Mouse (Mus musculus) cerebellum, postnatal 25 days (tissue): ENCODE measurements around the gene Hmox2.
"Not testable (repeated sequence)": the region's sequence is repeated elsewhere in the genome, so short reads cannot be mapped to it uniquely, and the experiment has no call there.

ENCODE experiments used
- DNase-seq, 2 experiments: peaks; one replicate each; pipeline ENCODE4 v3.0.0; 2021; ENCODE audit warnings: mixed read lengths in 2 of 2

Hmox2 gene

DNA sequence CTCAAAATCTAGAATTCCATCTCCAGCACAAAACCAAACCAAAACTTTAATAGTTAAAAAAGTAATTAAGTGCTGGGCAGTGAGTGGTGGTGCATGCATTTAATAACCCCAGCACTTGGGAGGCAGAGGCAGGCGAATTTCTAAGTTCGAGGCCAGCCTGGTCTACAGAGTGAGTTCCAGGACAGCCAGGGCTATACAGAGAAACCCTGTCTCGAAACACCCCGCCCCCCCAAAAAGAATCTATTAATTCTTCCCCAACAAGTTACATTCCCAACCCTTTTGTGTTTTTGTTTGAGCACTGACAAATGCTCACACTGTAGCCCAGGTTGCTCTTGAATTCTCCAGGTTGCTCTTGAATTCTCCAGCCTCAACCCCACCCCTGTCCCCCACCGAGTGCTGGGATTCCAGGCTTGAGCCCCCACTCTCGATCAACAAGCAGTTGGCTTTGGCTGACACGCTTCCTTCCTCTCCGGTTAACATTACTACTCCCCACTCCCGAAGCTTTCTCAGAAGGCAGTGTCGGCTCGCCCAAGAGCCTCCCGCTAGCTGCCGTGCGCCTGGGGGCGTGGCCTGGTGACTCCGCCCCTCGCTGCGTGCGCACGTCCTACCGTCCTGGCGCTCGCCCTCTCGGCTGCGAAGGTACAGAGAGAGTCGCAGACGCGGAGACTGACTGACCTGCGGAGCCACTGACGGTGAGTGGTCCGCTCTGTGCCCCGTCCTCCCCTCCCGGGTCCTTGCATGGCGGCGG lies at the start of gene Hmox2:
TSS of gene Hmox2 (plus strand) at position 582 of the 748 bp plus-strand sequence.
- DNase-seq: peak; percentile 97 to 98

DNA sequence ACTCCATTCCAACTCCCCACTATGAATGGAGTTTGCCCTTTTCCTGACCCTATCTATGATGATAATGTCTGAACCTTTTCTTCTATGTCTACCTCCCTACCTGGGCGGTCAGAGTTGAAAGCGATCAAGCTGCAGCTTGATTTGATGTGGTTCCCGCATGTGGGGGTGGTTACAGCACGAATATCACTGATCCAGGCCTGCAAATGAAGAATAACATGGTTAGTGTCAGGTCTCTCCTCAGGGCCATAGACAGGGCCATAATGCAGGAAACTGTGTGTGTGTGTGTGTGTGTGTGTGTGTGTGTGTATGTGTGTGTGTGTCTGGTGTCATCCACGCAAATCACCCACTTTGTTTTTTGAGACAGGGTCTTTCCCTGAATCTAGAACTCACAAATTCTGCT lies 49.3 kb upstream of the Hmox2 start:
- DNase-seq: no peak

GRCm38 (mm10) chr16:4678080-4678479 lies 48.1 kb upstream of the Hmox2 start:
- DNase-seq: no peak

- peak; percentile 89 to 94 for DNase-seq
These were observed 46.8 kb upstream of the Hmox2 start, which contains the start of gene Coro7 for GRCm38 (mm10) chr16:4679121-4680018. Gene Coro7, minus strand, starts transcription at chr16:4679777.

- DNase-seq: not testable (repeated sequence)
These were observed 45.2 kb upstream of the Hmox2 start for GRCm38 (mm10) chr16:4680922-4681455.

GRCm38 (mm10) chr16:4682628-4683179 lies 43.5 kb upstream of the Hmox2 start:
- no peak for DNase-seq

GRCm38 (mm10) chr16:4683193-4683580 lies 43.0 kb upstream of the Hmox2 start:
- DNase-seq: no peak

DNA sequence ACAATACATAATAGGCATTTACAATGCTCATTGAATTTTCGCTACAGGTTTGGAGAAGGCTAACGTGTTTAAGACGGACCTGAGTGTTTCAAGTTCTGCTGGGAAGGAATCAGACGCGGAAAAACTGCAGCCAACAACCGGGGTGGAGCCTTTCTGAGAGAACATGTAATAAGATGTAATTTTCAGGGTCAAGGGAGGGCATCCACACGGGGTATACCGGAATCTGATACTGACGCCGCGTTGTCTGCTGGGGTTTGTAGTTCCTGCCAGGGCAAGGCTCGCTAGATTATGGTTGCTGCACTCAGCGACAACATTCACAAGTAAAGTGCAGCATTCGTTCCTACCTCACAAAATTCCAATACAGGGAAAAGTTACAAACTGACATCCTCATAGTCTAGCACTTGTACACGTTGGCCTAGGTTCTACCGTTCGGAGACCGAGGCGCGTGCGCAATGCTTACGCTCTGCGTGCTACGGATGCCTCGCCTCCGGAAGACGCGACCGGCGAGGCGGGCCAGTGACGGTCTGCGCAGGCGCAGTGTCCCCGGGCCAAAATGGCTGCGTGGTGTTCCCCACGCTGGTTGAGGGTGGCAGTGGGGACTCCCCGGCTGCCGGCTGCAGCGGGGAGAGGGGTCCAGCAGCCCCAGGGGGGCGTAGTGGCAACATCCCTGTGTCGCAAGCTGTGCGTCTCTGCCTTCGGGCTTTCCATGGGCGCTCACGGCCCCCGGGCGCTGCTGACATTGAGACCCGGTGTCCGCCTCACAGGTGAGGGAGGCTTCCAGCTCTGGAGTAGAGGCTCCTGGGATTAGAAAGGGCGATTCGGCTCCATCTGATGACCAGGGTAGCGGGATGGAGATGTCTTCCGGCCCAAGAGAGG lies 42.3 kb upstream of the Hmox2 start:
- DNase-seq: peak; percentile 99

- DNase-seq: no peak
These were observed 41.7 kb upstream of the Hmox2 start for GRCm38 (mm10) chr16:4684457-4684791.

DNA sequence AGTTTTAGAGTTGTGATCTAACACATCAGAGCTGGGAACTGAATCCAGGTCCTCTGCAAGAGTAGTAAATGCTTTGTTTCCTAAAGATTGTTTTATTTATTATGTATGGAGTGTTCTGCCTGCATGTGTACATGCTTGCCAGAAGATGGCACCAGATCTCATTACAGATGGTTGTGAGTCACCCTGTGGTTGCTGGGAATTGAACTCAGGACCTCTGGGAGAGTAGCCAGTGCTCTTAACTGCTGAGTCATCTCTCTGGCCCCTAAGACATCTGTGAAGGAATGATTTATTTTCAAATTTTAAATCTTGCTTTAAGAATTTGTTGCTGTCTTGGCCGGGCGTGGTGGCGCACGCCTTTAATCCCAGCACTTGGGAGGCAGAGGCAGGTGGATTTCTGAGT lies 36.8 kb upstream of the Hmox2 start:
- not testable (repeated sequence) for DNase-seq

DNA sequence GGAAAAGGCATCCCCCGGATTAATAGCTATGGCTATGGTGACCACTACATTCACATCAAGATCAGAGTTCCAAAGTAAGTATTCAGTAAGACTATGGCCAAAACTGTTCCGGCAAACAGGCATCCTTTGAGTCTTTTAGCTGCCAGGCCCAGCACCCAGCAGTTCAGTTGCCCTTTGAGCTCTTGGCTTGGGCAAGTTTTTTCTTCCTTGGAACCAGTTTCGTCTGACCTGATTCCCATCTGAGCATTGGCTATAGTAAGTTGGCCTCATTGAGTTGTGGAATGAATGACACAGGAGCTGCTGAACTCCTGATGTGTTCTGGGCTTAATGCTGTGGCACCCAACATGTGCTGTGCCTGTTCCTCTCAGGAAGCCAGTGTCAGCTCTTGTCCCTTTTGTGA lies 24.9 kb upstream of the Hmox2 start:
- DNase-seq: no peak

DNA sequence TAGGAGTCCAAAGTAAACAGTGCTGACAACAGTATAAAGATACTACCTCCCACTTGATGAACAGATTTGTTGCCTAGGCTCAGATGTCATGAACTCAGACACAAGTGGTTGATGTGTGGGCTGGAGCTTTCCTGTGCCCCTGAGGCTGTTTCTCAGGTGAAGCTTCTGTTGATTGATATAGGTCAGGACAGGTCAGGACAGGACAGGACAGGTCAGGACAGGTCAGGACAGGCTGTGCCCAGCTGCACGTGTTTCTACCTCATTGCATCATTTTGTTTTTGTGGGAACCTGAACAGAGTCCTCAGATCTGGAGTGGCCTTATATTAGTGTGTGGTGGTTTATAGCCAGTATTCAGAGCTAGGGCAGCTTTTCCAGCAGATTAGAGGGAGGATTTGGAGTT lies 23.5 kb upstream of the Hmox2 start:
- DNase-seq: no peak

DNA sequence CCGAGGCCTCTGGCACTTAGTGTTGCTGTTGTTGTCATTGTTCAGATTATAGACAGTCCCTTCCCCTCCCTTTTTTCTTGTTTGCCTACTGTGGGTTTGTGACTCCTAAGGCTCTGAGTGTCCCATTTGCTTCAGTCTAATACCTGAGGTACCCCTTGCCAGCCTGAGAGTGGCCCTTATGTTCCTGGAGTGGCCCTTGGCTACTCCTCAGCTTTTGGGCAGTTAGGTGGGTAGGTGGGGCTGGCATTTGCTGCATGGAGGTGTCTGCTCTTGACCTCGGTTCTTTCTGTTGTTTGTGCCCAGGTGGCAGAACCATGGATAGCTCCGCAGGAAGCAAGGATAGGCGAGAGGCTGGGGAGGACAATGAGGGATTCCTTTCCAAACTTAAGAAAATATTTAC lies 20.6 kb upstream of the Hmox2 start:
- DNase-seq: no peak

GRCm38 (mm10) chr16:4711173-4711572 lies 15.0 kb upstream of the Hmox2 start:
- no peak for DNase-seq

DNA sequence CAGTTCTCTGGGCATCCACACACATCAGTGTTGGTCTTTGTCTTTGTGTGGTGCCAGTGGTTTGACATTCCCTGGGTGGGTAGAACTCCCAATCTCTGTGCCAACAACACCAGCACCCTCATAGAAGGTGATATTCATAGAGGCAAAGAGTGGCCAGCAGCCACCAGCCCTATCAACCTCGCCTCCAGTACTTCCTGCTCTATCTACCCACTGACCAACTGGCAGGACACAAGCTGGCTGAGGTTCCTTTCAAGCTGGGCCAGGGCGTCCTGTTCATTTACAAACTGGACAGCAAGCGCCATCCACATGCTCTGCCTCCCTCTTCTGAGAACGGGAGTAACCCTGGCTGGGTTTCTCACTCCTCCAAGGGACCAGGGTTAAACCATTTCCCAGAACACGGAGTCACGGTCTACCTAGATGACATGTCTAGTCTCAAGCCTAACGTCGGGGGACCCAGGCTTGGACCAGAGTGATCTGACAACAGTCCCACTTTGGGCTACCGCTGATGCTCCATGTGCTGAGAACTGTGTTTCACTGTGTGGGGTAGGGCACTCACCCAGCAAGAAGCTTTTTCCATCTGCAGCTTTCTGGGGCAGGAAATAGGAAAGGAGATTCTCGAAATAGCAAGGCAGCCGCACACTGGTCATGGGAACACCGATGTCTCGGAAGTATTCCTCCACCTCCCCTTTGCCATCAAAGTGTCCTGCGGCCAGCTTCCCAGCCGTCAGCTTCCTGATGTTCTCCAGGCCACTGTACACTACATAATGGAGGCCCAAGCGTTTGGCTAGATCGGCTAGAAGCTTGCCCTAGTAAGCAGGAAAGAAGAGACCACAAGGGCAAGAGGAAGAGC lies 12.1 kb upstream of the Hmox2 start:
- peak; percentile 66 to 71 for DNase-seq

DNA sequence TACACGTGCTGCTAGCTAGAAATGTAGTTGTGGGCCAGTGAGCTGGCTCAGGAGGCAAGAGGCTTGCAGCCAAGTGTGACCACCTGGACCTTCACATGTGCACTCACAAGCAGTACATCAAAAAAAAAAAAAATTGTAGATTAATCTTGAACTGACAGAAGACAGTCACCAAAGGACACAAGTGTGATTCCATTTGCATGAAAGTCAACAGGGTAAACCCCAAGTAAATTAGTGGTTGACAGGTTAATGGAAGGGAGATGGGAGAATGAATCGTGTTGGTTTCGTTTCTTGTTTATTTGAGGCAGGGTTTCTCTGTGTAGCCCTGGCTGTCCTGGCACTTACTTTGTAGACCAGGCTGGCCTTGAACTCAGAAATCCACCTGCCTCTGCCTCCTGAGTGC lies 8.3 kb upstream of the Hmox2 start:
- no peak for DNase-seq

DNA sequence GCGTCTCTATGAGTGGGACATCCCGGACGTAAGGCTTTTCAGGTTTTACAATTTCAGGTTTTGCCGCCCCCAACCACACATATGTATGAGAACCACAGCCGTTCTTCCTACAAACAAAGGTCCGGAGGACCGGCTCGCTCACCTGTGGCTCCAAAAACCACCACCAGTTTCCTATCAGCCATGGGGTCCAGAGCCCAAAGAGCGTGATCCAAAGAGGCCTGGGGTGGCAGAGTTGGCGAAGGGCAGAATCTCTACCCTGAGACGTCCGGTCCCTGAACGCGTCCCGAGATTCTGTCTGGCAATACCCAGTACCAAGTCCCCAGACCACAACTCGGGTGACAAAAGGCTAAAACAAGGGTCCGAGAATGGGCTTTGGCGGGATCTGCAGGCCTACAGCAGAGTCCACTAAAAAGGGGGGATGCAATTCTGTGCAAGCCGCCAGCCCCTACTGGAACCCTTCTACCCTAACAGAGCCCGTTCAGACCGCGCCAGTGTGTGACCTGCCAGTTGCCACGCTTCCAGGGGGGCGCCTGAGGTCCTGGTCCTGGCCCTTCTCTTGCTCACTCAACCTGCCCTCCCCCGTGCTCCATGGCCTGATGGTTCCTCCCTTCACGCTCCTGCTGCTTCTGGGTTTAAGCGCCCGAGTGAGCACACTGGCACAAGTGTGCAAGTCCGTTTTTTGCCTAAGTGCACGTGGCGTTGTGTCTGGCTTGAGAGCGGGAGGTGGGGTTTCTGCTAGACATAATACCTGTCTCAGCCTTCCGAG lies 7.2 kb upstream of the Hmox2 start, which contains the start of gene Nmral1:
TSS of gene Nmral1 (minus strand) at position 604 of the 766 bp plus-strand sequence.
- DNase-seq: peak; percentile 83 to 84

DNA sequence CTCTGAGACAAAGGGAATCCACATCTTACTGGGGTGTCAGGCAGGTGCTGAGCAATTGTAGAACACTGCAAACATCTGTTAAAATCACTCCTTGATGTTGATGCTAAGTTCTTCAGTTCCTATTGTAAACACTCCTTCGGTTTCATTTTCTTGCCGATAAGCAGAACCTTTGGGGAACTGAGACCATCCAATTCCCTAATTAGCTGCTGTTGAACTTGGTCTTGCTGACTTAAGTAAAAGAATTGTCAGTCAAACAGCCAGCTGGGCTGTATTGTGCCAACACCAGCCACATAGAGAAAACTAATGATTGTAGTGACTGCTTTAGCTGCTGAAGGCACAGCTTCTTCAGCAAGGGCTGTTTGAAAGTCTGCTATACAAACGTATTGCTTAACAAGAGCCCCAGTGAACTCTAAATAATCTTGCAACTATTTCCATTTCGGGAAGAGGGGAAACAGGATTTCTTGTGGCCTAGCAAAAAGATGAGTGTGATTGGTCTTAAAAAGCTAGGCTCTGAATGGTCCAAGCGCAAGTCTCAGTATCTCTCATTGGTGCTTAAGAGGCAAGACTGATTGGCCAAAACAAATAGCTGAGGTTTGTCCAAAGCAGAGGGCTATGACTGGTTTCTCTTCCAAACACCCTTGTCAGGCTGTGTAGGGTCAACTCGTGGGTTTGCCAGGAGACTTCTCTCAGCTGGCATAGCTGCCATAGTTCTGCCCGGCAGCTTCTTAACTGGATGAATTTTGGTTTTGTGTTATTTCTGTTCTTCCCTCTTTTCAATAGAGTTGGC lies 3.8 kb upstream of the Hmox2 start:
- DNase-seq: no peak

DNA sequence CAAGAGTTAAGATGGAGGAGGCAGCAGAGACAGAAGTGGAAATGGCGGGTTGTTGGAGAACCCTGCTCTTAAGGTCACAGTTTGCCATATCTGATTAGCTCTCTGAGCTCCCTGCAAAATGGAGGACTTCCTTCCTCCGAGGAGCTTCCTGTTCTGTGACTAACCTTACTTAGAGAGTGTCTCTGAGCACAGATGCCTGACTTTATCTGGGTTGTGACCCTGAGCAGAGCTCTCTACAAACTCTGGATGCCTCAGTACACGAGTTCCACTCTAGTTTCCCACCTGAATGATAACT lies 3.3 kb upstream of the Hmox2 start:
- DNase-seq: no peak

DNA sequence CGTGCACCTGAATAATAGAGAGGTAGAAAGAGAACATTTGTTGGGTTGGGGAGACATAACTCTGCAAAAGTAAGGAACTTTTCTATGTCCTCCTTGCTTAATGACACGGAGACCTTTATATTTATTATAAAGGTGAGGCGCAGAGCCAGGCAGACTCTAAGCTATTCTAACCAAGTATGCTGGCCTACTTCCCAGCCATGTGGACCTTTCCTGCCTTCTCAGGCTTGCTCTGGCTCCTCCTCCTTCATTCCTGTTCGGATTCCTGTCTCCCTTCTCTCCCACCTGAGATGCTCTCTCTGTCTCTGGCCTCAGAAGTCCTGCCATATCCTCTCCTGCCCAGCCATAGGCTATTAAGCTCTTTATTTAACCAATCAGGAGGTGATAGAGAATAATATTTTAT lies 895 bp upstream of the Hmox2 start:
- no peak for DNase-seq
